Mouse (Mus musculus) myocyte (in vitro differentiated cells): ENCODE results near the gene Cracr2a. TPM values are rescaled to one million over a fixed set of nuclear protein-coding genes. Genes with fewer than 3 reads are reported as not detected.

Experiments
- H3K27me3 ChIP-seq: one replicate; pipeline ENCODE4 v1.6.1; 2011; ENCODE audit not compliant: control insufficient read depth, insufficient read depth, insufficient read length
- H3K36me3 ChIP-seq: one replicate; pipeline ENCODE4 v1.6.1; 2011; ENCODE audit not compliant: control insufficient read depth, insufficient read depth
- H3K4me2 ChIP-seq: one replicate; pipeline ENCODE4 v1.6.1; 2011; ENCODE audit warnings: low read depth, control low read depth
- H3K4me3 ChIP-seq: one replicate; pipeline ENCODE4 v1.5.1; 2011; ENCODE audit warnings: mild to moderate bottlenecking, control low read depth, moderate library complexity
- H3K79me2 ChIP-seq: one replicate; pipeline ENCODE4 v1.6.1; 2011; ENCODE audit not compliant: control insufficient read depth, insufficient read depth
- H3ac ChIP-seq: one replicate; pipeline ENCODE4 v1.6.1; 2011; ENCODE audit not compliant: control insufficient read depth, insufficient read length
- CEBPB ChIP-seq: IDR thresholded peaks from 2 replicates; pipeline ENCODE4 v1.6.1; 2011; ENCODE audit warnings: mild to moderate bottlenecking, moderate library complexity; ENCODE audit not compliant: poor library complexity, insufficient read depth, severe bottlenecking
- E2F4 ChIP-seq: IDR thresholded peaks from one replicate; pipeline ENCODE4 v1.6.1; 2011; ENCODE audit warnings: mild to moderate bottlenecking, control low read depth, moderate library complexity; ENCODE audit not compliant: insufficient read depth
- MAX ChIP-seq: IDR thresholded peaks from one replicate; pipeline ENCODE4 v1.6.1; 2011; ENCODE audit warnings: low read depth, mild to moderate bottlenecking, control low read depth
- MYOD1 ChIP-seq, 3 experiments: IDR thresholded peaks; one replicate each; pipeline ENCODE4 v1.6.1; 2011; ENCODE audit warnings: control low read depth in 2 of 3, low read depth in 2 of 3, mild to moderate bottlenecking in 2 of 3, moderate library complexity in 1 of 3; ENCODE audit not compliant: insufficient read length in 2 of 3, control insufficient read depth in 1 of 3
- MYOG ChIP-seq, 3 experiments: IDR thresholded peaks; one replicate each; pipeline ENCODE4 v1.6.1; 2011; ENCODE audit warnings: control low read depth in 2 of 3, low read depth in 2 of 3, mild to moderate bottlenecking in 2 of 3; ENCODE audit not compliant: insufficient read length in 2 of 3, control insufficient read depth in 1 of 3, insufficient read depth in 1 of 3
- POLR2A ChIP-seq: IDR thresholded peaks from one replicate; pipeline ENCODE4 v1.6.1; 2011; ENCODE audit warnings: low read depth, mild to moderate bottlenecking, control low read depth, moderate library complexity; ENCODE audit not compliant: insufficient read length
- POLR2AphosphoS2 ChIP-seq: IDR thresholded peaks from one replicate; pipeline ENCODE4 v1.6.1; 2011; ENCODE audit warnings: low read depth, control low read depth; ENCODE audit not compliant: insufficient read length
- REST ChIP-seq: IDR thresholded peaks from one replicate; pipeline ENCODE4 v1.6.1; 2011; ENCODE audit warnings: mild to moderate bottlenecking, control low read depth, moderate library complexity; ENCODE audit not compliant: insufficient read depth, insufficient read length
- SRF ChIP-seq: IDR thresholded peaks from one replicate; pipeline ENCODE4 v1.6.1; 2011; ENCODE audit warnings: low read depth; ENCODE audit not compliant: control insufficient read depth, insufficient read length
- TCF12 ChIP-seq: IDR thresholded peaks from one replicate; pipeline ENCODE4 v1.6.1; 2011; ENCODE audit warnings: mild to moderate bottlenecking, control low read depth; ENCODE audit not compliant: poor library complexity, insufficient read depth, severe bottlenecking
- TCF3 ChIP-seq: IDR thresholded peaks from one replicate; pipeline ENCODE4 v1.6.1; 2011; ENCODE audit warnings: low read depth, control low read depth; ENCODE audit not compliant: insufficient read length
- USF1 ChIP-seq: IDR thresholded peaks from one replicate; pipeline ENCODE4 v1.6.1; 2011; ENCODE audit warnings: low read depth, mild to moderate bottlenecking, control low read depth, moderate library complexity
- polyA plus RNA-seq: library from polyadenylated mRNA; unstranded; fragments of >200 nt; fragmentation: generic; extraction: Trizol; gene quantifications from one replicate; pipeline ENCODE4 v1.2.1, GENCODE M21; 2012; ENCODE audit warnings: missing spikeins

Gene Cracr2a
- polyA plus RNA-seq, 1 experiment, result not detected

DNA sequence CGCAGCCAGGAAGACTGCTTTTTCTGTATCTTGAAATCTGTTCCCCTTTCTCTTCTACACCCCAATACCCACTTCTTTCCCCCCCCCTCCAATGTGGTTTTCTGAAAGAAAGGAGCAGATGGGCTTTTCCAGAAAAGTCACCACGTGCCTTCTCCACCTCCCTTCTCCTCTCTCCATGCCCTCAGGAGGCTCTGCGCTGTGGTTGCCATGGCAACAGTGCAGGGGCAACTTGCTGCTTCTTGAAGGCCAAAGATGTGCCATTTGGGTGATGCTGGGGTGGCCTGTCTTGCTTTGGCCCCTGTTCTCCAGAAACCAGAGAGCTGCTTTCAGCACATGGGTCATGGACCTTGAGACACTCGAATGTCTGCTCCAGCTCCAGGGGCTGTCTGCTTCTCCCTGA lies 108.2 kb downstream of the Cracr2a start:
- Histone ChIP-seq H3K27me3 (no peaks in the 10 kb centered on the region), H3K4me2 (no peak overlapping the region), H3K79me2 (no peaks in the 10 kb centered on the region), H3K36me3 (no peaks in the 10 kb centered on the region), H3ac (no peak overlapping the region), H3K4me3 (no peak overlapping the region)
- TF ChIP-seq REST (no peak), SRF (no peak), POLR2AphosphoS2 (no peak), E2F4 (no peak), POLR2A (no peak), MYOG (IDR thresholded peaks at IDR 0.05; ENCODE audit: control insufficient read depth in 1 of 3, insufficient read depth in 1 of 3, insufficient read length in 2 of 3, low read depth in 2 of 3) (no peak), USF1 (no peak), MAX (no peak), TCF12 (no peak), MYOD1 (IDR thresholded peaks at IDR 0.05; ENCODE audit: control insufficient read depth in 1 of 3, insufficient read length in 2 of 3, low read depth in 2 of 3) (no peak), TCF3 (no peak), CEBPB (no peak)

DNA sequence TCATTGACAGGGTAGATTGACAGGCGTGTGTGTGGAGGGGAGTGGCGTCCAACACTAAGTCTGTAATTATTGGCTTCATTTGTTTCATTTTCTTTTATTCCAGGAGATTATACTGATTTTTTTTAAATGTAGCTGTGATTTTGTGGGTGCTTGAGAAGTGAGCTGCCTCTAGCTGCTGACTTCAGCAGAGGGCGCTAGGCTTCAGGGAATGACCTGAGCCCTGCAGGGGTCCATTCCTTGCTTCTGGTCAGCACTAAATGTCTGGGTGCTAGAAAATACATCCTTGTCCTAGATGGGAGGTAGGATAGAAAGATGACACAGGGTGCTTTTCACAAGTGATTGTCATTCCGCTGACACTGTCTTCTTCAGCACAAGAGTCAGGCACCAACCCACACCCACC lies 108.9 kb downstream of the Cracr2a start:
- no peak overlapping the region for H3K4me2 ChIP-seq
- H3K79me2 ChIP-seq, result no peaks in the 10 kb centered on the region
- H3ac ChIP-seq, result no peak overlapping the region
- TF ChIP-seq E2F4 (no peak), MYOD1 (IDR thresholded peaks at IDR 0.05; ENCODE audit: control insufficient read depth in 1 of 3, insufficient read length in 2 of 3, low read depth in 2 of 3) (no peak), MAX (no peak), USF1 (no peak), CEBPB (no peak), REST (no peak), POLR2AphosphoS2 (no peak), TCF12 (no peak), SRF (no peak), POLR2A (no peak), MYOG (IDR thresholded peaks at IDR 0.05; ENCODE audit: control insufficient read depth in 1 of 3, insufficient read depth in 1 of 3, insufficient read length in 2 of 3, low read depth in 2 of 3) (no peak), TCF3 (no peak)
- H3K4me3 ChIP-seq, result no peak overlapping the region
- no peaks in the 10 kb centered on the region for H3K27me3 ChIP-seq
- H3K36me3 ChIP-seq, result no peaks in the 10 kb centered on the region

DNA sequence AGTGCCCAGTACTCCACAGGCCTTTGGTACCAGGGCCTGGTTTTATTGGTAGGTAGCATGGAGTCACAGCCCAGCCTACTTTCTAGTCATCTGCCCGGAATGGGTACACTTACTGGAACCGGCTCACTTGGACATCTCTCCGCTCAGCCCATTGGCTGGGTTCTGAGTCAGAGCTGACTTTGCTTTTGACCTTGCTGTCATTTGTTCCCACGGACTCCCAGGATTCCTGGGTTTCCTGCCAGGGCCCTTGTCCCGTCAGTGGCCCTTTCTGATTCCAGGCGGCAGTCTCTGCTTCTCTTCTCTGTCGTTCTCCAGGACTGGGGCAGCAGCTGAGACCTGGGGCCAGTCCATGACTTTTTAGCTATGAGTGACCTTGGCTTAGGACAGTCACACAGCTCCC lies 110.9 kb downstream of the Cracr2a start:
- H3K79me2 ChIP-seq, result no peaks in the 10 kb centered on the region
- no peak overlapping the region for H3ac ChIP-seq
- no peaks in the 10 kb centered on the region for H3K36me3 ChIP-seq
- H3K4me2 ChIP-seq, result no peak overlapping the region
- H3K4me3 ChIP-seq, result no peak overlapping the region
- H3K27me3 ChIP-seq, result no peaks in the 10 kb centered on the region
- no peak for TF ChIP-seq SRF
- no peak for TF ChIP-seq MYOG (IDR thresholded peaks at IDR 0.05; ENCODE audit: control insufficient read depth in 1 of 3, insufficient read depth in 1 of 3, insufficient read length in 2 of 3, low read depth in 2 of 3)
- TF ChIP-seq USF1, result no peak
- TF ChIP-seq TCF12, result no peak
- TF ChIP-seq POLR2A, result no peak
- no peak for TF ChIP-seq TCF3
- TF ChIP-seq MYOD1 (IDR thresholded peaks at IDR 0.05; ENCODE audit: control insufficient read depth in 1 of 3, insufficient read length in 2 of 3, low read depth in 2 of 3), result no peak
- TF ChIP-seq MAX, result no peak
- TF ChIP-seq E2F4, result no peak
- TF ChIP-seq REST, result no peak
- no peak for TF ChIP-seq POLR2AphosphoS2
- no peak for TF ChIP-seq CEBPB

GRCm38 (mm10) chr6:127676866-127677265 lies 115.7 kb downstream of the Cracr2a start:
- Histone ChIP-seq H3K4me3 (no peak overlapping the region), H3K36me3 (no peaks in the 10 kb centered on the region), H3K27me3 (no peaks in the 10 kb centered on the region), H3K79me2 (no peaks in the 10 kb centered on the region), H3K4me2 (no peak overlapping the region), H3ac (no peak overlapping the region)
- TF ChIP-seq CEBPB, result no peak
- TF ChIP-seq MAX, result no peak
- no peak for TF ChIP-seq TCF12
- no peak for TF ChIP-seq E2F4
- no peak for TF ChIP-seq USF1
- no peak for TF ChIP-seq MYOD1 (IDR thresholded peaks at IDR 0.05; ENCODE audit: control insufficient read depth in 1 of 3, insufficient read length in 2 of 3, low read depth in 2 of 3)
- TF ChIP-seq POLR2A, result no peak
- TF ChIP-seq TCF3, result no peak
- no peak for TF ChIP-seq REST
- TF ChIP-seq SRF, result no peak
- TF ChIP-seq MYOG (IDR thresholded peaks at IDR 0.05; ENCODE audit: control insufficient read depth in 1 of 3, insufficient read depth in 1 of 3, insufficient read length in 2 of 3, low read depth in 2 of 3), result no peak
- no peak for TF ChIP-seq POLR2AphosphoS2

DNA sequence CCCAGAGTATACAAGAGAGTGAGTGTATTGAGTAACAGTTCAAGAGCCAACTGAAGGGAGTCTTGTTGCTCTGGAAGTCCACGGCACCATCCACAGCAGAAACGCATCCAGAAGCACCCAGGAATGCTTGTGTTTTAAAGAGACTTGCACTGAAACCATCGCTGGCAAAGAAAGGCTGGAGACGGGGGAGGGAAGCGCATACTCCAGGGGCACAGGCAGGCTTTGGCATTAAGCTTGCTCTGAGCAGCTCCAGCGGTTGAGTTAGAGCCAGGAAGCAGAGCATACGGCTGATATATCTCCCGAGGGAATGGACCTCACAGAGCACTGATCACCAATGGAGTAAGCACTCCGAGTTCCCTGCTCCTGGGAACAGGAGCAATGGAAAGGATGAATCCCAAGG lies 117.2 kb downstream of the Cracr2a start:
- no peaks in the 10 kb centered on the region for H3K27me3 ChIP-seq
- H3K36me3 ChIP-seq, result no peaks in the 10 kb centered on the region
- no peak overlapping the region for H3K4me3 ChIP-seq
- H3K79me2 ChIP-seq, result no peaks in the 10 kb centered on the region
- no peak for TF ChIP-seq MYOD1 (IDR thresholded peaks at IDR 0.05; ENCODE audit: control insufficient read depth in 1 of 3, insufficient read length in 2 of 3, low read depth in 2 of 3)
- TF ChIP-seq TCF12, result no peak
- TF ChIP-seq MAX, result no peak
- no peak for TF ChIP-seq POLR2A
- TF ChIP-seq USF1, result no peak
- TF ChIP-seq E2F4, result no peak
- TF ChIP-seq SRF, result no peak
- no peak for TF ChIP-seq CEBPB
- TF ChIP-seq MYOG (IDR thresholded peaks at IDR 0.05; ENCODE audit: control insufficient read depth in 1 of 3, insufficient read depth in 1 of 3, insufficient read length in 2 of 3, low read depth in 2 of 3), result no peak
- TF ChIP-seq TCF3, result no peak
- TF ChIP-seq REST, result no peak
- no peak for TF ChIP-seq POLR2AphosphoS2
- no peak overlapping the region for H3K4me2 ChIP-seq
- H3ac ChIP-seq, result no peak overlapping the region
